Mouse (Mus musculus) ovary, adult 18-20 months (tissue): ENCODE measurements around the gene Zan.

Experiments
- DNase-seq: peaks from one replicate; pipeline ENCODE4 v3.0.0; 2022; ENCODE audit warnings: low spot score, mixed read lengths

The Zan gene

DNA sequence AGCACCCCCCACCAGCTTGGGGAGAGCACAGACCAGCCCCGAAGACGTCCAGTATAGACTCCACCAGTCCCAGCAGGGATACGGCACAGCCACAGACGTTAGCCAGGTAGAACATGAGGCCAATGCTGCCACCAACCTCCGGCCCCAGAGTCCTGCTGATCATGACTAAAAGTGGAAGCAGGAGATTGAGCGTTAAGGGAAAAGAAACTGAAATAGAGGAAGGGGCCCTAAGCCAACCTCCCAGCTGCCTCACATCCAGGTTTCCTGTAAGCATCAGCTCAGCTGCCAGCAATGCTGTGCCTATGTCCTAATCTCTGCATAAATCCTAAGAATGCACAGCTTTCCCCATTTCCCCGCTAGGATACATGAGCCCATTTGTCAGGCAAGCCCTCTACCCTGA is 146.0 kb downstream of the Zan start:
- DNase-seq = no peak
